Mouse (Mus musculus) heart, postnatal 25 days (tissue): Measurements from ENCODE around the gene Sf3a1. TPM values are rescaled to one million over a fixed set of nuclear protein-coding genes. Genes with fewer than 3 reads are reported as not detected.
A peak's percentile ranks its signal among the peaks of the same experiment; 100 is the strongest.
"Not testable (repeated sequence)": the region's sequence is repeated elsewhere in the genome, so short reads cannot be mapped to it uniquely, and the experiment has no call there.

ENCODE experiments used
- DNase-seq: peaks from one replicate; pipeline ENCODE4 v3.0.0; 2022; ENCODE audit warnings: low spot score
- intact Hi-C: fragments of 180-260 bp; cut with DNase I; formaldehyde crosslinking; loops from one replicate; pipeline ENCODE4 v1.15.1; 2025
- total RNA-seq, 2 experiments: library from RNA; stranded (reverse); gene quantifications; 2 replicates each; pipeline ENCODE4 v1.2.3; 2021

Gene Sf3a1
- 10 to 100 TPM; 40.0 to 43.9 TPM for total RNA-seq

- intact Hi-C loops = loop anchor here (2.0 to 10.0 kb wide), 2 partner anchors 25 to 55 kb away; partner anchors contain the start of genes Castor1 and Rnf215
- peak; percentile 86 for DNase-seq
Measured at GRCm38 (mm10) chr11:4159808-4160708, at the start of gene Sf3a1, which contains the start of gene Ccdc157. Sf3a1 (plus strand) TSS chr11:4160350. Ccdc157 (minus strand) TSS chr11:4160293.

GRCm38 (mm10) chr11:4112033-4112432 is 48.1 kb upstream of the Sf3a1 start:
- intact Hi-C loops = no loop called here
- no peak for DNase-seq

GRCm38 (mm10) chr11:4112861-4113260 is 47.3 kb upstream of the Sf3a1 start:
- intact Hi-C loops = no loop called here
- DNase-seq = no peak

GRCm38 (mm10) chr11:4113496-4113895 is 46.7 kb upstream of the Sf3a1 start:
- intact Hi-C loops = no loop called here
- no peak for DNase-seq

GRCm38 (mm10) chr11:4113970-4114369 is 46.2 kb upstream of the Sf3a1 start:
- intact Hi-C loops = no loop called here
- no peak for DNase-seq

GRCm38 (mm10) chr11:4114541-4114940 is 45.6 kb upstream of the Sf3a1 start:
- DNase-seq, intact Hi-C loops: not testable (repeated sequence)

GRCm38 (mm10) chr11:4115407-4115806 is 44.7 kb upstream of the Sf3a1 start:
- intact Hi-C loops = no loop called here

GRCm38 (mm10) chr11:4116458-4117141 is 43.5 kb upstream of the Sf3a1 start:
- intact Hi-C loops = no loop called here

More at GRCm38 (mm10) chr11:4115407-4115806, 44.7 kb upstream of the Sf3a1 start:
- no peak for DNase-seq

GRCm38 (mm10) chr11:4117372-4118071 is 42.6 kb upstream of the Sf3a1 start:
- intact Hi-C loops = no loop called here
- no peak for DNase-seq

More at GRCm38 (mm10) chr11:4116458-4117141, 43.5 kb upstream of the Sf3a1 start:
- no peak for DNase-seq

GRCm38 (mm10) chr11:4118081-4118921 is 41.8 kb upstream of the Sf3a1 start:
- intact Hi-C loops = no loop called here
- DNase-seq = peak; percentile 42

GRCm38 (mm10) chr11:4119635-4120034 is 40.5 kb upstream of the Sf3a1 start:
- no peak for DNase-seq
- intact Hi-C loops = no loop called here

GRCm38 (mm10) chr11:4121691-4122090 is 38.5 kb upstream of the Sf3a1 start:
- intact Hi-C loops = no loop called here
- no peak for DNase-seq

GRCm38 (mm10) chr11:4122226-4122625 is 37.9 kb upstream of the Sf3a1 start:
- intact Hi-C loops = no loop called here
- no peak for DNase-seq

- DNase-seq = no peak
- intact Hi-C loops = no loop called here
Measured at GRCm38 (mm10) chr11:4122742-4123579, 37.2 kb upstream of the Sf3a1 start, which contains the start of gene Sec14l2. Sec14l2 (minus strand) TSS chr11:4123415.

GRCm38 (mm10) chr11:4123922-4124321 is 36.2 kb upstream of the Sf3a1 start:
- intact Hi-C loops = no loop called here
- DNase-seq = no peak

GRCm38 (mm10) chr11:4127059-4127458 is 33.1 kb upstream of the Sf3a1 start:
- DNase-seq = no peak
- intact Hi-C loops = no loop called here

GRCm38 (mm10) chr11:4128461-4128860 is 31.7 kb upstream of the Sf3a1 start:
- intact Hi-C loops, DNase-seq: not testable (repeated sequence)

- intact Hi-C loops = no loop called here
- DNase-seq = no peak
Measured at GRCm38 (mm10) chr11:4133450-4133849, 26.7 kb upstream of the Sf3a1 start.
